Mouse (Mus musculus) embryonic fibroblast, embryonic 13.5 days (primary cell): ENCODE data around the gene Eml2.
A peak's percentile ranks its signal among the peaks of the same experiment; 100 is the strongest.

Experiments used
- CTCF ChIP-seq: IDR thresholded peaks from 2 replicates; pipeline ENCODE4 v1.5.1; 2011; ENCODE audit warnings: mild to moderate bottlenecking, control low read depth, low read length, moderate library complexity, borderline replicate concordance; ENCODE audit not compliant: insufficient read depth
- POLR2A ChIP-seq: IDR thresholded peaks from 2 replicates; pipeline ENCODE4 v1.6.1; 2011; ENCODE audit warnings: low read depth, mild to moderate bottlenecking, control low read depth, low read length, moderate library complexity

DNA sequence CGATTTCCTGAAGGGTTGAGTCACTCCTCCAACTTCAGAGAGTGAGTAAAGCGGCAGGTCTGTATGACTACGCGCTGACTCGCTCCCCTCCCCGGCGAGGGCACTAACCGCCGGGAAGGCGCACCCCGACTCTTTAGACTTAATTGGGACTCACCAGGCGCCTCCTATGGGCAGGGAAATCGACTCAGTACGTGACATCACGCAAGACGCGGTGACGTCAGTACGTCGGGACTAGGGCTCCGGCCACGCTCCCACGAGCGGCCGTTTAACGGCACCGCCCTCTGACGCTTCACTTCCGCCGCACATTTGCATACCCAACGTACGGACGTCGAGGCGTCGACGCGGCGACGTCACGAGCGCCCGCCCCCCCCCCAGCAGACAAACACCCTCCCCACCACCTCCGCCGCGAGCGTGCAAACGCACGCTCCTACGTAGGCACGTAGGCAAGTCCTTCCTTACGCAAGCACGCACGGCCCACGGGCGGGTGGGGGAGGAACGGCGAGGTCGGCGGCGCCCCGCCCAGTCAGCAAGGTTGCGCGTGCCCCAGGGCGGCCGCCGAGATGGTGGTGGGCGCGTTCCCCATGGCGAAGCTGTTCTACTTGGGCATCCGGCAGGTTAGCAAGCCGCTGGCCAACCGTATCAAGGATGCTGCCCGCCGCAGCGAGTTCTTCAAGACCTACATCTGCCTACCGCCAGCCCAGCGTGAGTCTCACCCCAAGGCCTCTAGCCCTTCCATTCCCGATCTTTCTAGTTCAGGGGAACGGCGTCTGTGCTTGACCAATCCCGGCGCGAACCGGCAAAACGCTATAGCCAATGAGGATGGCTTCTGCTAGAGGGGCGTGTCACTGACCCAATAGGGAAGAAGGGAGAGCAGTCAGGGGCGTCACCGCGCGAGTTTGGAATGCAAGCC is 51.9 kb downstream of the Eml2 start, which contains the start of gene Opa3:
- TF ChIP-seq CTCF: peak; percentile 38; the same call in 1 of the 2 replicates
- peak; percentile 98 for TF ChIP-seq POLR2A
